Mouse (Mus musculus): ENCODE results near the gene Dnase1l1.

Gene Dnase1l1

DNA sequence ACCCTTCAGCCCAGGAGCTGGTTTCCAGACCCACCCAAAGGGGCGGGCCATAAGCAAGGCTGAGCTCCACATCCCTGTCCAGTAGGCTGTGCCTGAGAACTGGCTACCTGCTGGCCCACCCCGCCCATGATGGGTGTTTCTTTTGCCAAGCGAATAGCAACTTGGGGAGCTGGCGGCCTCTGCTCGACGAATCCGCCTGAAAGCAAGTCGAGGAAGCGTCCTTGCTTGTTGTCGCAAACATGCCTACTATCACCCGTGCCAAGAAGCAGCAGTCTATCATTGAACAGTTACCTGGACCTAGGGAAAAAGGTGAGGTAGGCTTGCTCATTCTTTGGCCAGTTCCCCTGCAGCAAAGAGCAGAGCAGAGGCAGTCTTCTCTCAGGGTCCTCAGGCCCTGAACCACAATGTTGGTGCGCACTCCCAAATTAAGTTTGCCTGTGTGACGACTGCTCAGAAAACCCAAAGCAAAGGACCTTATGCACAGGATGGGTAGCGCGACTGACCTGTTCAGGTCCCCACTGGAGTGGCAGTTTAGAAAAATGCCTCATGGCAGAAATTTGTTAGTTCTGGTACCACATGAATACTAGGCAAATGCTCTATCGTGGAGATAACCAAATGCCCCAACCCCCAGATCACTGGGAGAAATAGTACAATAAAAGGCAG is at the start of gene Dnase1l1, which contains the start of gene Taz:
Dnase1l1 (minus strand) TSS at position 606 of the 663 bp plus-strand sequence.
Taz (plus strand) TSS at position 181 of the 663 bp plus-strand sequence.
- peak; percentile 68 for DNase-seq (ENCODE audit: low read depth, low spot score)

DNA sequence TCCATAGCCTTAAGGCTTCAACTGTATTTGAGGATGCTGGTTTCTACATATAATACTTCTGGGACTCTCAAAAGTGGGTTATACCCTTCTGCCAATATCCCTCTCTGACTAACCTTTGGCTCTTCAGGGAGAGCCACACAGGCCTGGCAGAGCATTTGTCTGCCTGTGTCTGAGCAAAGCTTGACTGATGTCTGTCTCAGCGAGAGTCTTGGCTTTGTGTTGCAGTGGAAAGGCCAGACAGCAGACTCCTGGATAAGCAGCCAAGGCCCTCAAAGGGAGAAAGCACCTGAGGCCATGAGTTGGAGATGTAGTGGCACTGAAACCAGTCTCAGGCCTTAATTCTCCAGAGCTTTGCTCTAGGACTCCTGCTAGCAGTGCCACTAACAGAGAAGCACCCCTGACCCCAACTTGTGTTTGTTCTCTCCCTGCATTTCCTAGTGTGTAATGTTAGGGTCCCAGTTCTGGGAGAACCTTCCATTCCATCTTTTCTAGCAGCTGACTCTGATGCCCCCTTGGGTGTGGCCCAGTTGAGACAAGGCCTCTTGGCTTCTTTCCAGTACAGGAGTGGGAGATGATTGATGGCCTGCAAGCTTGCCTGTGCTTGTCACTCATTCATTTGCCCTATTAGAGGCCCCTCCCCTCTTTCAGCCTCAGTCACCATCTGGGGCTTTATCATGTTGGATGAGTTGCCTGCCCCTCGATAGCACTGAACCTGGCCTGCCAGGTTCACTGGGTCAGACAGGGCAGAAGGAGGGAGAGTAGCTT is 48.2 kb upstream of the Dnase1l1 start:
- no peak for DNase-seq (ENCODE audit: low read depth, low spot score)

DNA sequence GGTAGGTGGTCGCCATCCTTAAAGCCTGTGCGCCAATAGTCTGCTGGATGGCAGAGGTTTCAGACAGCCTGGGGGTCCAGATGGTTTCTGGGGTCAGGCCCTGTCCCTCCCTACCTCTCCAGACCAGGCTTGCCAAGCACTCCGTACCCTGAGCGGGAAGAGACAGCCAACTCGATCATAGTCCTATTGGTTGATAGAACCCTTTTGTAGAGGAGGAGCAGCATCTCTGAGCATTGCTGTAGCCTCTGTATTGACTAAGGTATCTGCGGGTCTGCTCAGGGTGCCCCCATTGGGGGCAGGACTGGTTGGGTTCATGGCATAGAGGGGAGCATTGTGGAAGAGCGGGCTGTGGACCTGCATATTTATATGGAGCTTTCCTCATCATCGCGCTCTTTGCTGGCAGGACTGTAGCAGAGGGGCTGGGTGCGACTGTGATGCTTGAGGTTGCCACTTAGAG is 47.1 kb upstream of the Dnase1l1 start:
- peak; percentile 8 for DNase-seq (ENCODE audit: low read depth, low spot score)

DNA sequence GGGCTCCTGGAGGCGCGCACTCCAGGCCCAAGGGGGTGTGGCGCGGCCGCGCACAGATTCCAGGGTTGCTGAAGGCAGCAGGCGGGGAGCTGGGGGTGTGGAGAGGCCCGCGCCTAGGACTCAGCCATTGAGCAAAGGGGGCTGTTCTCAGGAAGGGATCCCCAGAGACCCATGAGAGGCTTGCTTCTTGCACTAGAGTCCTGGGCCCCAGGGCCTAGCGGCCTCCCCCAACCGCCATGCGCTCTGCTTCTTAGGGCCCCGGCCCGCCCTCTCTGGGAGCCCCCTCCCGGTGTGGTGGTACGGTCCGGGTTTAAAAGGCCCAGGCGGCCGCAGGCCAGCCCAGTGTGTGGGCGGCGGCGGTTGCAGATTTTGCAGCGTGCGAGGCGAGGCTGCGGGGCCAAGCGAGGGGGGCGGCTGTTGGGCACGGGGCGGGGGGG is 46.6 kb upstream of the Dnase1l1 start, which contains the start of gene Plxna3:
Plxna3 (plus strand) TSS at position 342 of the 437 bp plus-strand sequence.
- peak; percentile 71 for DNase-seq (ENCODE audit: low read depth, low spot score)

DNA sequence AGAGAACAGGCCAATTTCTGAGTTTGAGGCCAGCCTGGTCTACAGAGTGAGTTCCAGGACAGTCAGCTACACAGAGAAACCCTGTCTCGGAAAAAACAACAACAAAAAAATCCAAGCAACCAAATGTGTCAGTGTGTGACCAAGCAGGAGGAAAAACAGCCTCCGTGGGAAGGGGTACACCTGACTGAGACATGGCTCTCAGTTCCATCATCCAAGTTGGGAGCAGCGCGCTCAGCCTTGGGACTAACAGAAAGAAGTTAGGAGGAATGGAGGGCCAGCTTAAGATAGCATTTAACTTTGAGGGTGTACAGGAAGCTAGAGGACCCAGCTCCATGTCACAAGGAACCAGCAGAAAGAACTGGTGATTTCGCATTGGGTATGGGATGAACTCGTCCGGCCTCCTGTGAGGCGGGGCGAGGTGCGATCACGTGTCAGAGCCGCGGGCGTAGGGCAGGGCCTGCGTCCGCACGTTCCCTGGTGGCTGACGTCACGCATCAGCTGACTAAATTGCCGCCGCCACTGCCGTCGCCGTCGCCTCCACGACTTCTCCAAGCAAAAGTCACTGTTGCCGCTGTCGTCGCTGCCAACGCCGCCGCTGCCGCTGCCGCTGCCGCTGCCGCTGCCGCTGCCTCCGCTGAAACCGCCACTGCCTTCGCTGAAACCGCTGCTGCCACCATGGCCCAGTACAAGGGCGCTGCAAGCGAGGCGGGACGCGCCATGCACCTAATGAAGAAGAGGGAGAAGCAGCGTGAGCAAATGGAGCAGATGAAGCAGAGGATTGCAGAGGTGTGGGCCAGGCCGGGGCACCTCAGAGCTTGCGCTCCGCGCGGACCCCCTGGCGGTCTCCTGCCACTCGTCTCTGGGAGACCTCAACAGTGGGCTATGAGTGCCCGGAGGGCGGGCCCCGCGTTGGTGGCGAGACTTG is 30.7 kb upstream of the Dnase1l1 start, which contains the start of gene Fam50a:
Fam50a (plus strand) TSS at position 494 of the 925 bp plus-strand sequence.
- DNase-seq (ENCODE audit: low read depth, low spot score) = peak; percentile 94

DNA sequence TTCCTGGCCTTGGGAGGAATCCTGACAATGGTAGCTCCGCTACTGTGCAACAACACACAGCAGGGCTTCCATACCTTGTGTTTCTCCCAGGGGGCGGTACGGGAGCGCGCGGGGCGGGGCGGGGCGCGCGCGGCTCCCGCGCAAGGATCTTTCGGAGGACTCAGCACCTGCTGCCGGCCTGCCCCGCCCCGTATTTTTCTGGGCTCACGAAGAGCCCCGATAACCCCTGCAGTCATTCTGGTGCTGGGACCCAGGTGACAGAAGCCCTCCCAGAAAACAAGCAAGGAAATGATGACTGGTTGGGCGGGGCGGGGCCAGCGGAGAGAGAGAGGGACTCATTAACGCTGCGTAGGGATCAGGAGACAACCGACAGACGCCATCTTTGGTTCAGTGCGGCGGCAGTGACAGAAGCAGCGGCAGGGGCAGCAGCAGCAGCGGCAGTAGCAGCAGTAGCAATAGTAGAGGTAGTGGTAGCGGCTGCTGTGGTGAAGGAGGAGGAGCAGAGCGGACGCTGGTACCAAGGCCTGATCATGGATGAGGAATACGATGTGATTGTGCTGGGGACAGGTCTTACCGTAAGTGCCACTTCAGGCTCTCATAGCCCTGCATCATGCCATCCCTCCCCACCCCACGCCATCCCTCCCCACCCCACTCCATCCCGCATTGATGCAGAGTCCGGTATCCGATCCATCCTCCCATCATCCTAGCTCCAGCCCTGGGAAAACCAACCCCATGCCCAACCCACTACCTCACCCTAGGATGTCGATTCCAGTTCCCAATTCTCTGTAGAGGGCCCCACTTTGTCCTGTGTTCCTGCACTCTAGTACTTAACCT is 22.9 kb upstream of the Dnase1l1 start, which contains the start of gene Gdi1:
Gdi1 (plus strand) TSS at position 132 of the 834 bp plus-strand sequence.
- DNase-seq (ENCODE audit: low read depth, low spot score) = peak; percentile 89

DNA sequence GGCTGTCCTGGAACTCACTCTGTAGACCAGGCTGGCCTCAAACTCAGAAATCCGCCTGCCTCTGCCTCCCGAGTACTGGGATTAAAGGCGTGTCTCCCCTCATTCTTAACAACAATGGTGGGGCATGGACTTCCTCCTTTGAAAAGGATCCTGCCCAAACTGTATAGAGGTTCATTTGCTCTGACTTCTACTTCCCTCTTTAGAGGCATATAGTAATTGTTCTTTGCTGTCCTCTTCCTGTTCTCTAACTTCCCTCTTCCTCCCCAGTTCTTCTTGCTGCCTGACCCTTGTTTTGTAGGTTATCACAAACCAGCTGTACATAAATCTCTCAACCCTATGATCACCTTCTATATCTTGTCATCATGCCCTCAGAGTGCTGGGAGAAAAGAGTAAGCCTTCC is 17.6 kb upstream of the Dnase1l1 start:
- DNase-seq (ENCODE audit: low read depth, low spot score) = no peak

DNA sequence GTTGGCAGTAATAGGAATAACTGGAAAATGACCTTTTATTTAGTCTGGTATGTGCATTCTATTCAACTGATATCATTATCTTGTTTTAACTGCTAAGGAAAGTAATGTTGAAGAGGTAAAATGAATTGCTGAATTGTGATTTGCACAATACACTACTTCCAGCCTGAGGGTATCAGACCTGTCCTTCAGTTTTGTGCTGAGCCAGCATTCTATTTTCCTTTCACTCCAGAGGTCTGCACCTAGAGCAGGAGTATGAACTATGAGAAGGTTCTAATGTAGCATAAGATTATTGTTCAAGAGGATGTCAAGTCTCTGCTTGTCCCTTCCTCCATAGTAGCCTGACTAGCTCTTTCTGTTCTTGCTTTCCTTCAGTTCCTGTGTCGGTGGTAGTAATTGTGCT is 16.2 kb upstream of the Dnase1l1 start:
- DNase-seq (ENCODE audit: low read depth, low spot score) = no peak

DNA sequence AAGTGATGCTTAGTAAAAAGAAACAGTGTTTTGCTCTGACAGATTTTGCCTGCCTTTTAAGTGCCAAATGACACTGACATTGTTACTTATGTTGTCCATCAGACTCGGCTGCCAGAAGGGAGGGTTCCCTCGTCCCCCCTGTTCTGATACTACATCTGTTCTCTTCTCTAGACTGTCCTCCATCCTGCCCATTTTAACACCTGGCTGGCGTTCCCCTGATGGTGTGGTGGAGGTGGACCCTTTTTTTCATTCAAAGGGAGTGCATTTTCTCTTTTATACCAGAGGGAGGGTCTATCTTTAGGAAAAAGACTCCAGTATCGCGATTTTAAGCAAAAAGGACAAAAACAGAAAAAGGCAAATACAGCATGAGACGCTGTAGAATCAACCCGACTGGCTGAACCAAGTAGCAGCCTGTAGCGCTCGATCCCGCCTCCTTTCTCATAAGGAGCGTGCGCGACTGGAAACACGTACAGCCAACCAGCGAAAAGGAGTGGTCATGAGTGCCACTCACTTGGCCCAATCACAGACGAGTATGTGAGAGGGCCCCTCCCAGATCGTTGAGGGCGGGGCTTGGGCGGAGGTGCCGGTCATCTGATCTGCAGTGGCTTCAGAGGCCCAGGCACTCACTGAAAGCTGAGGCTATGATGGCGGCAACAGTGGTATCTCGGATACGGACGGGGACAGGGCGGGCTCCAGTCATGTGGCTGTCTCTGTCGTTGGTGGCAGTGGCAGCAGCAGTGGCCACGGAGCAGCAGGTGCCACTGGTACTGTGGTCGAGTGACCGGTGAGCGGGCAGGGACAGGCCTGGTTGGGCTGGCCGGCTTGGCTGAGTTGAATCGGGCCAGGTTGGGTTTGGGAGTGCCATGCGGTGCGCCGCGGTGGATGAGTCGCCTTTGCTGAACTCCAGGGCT is 14.7 kb upstream of the Dnase1l1 start, which contains the start of gene Atp6ap1:
Atp6ap1 (plus strand) TSS at position 560 of the 911 bp plus-strand sequence.
- peak; percentile 94 for DNase-seq (ENCODE audit: low read depth, low spot score)

DNA sequence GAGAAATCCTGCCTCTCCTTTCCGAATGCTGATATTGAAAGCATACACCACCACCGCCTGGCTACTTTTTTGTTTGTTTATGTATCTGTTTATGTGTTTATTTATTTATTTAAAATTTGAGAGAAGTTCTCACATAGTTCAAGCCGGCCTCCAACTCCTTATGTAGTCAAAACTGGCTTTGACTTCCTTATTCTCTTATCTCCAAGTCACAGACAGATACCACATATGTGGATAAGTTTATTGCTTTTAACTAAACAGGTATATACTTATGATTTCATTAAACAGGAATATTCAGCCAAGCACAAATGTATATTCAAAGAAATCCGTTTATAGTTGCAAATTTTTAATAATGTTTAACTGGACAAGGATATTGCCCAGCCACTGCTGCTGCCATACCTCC is 11.3 kb upstream of the Dnase1l1 start:
- no peak for DNase-seq (ENCODE audit: low read depth, low spot score)

DNA sequence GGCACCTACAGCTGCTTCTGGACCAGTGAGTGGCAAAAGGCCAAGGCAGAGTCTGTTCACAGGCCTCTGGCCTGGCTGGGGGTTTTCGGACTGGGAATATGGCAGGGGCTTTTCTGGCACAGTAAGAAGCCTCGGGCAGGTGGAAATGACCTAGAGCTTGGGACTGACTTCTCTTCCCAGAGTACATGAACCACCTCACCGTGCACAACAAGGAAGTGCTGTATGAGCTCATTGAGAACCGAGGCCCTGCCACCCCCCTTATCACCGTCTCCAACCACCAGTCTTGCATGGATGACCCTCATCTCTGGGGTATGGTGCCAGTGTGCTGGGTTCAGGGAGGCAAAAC is 928 bp upstream of the Dnase1l1 start:
- DNase-seq (ENCODE audit: low read depth, low spot score) = peak; percentile 13

DNA sequence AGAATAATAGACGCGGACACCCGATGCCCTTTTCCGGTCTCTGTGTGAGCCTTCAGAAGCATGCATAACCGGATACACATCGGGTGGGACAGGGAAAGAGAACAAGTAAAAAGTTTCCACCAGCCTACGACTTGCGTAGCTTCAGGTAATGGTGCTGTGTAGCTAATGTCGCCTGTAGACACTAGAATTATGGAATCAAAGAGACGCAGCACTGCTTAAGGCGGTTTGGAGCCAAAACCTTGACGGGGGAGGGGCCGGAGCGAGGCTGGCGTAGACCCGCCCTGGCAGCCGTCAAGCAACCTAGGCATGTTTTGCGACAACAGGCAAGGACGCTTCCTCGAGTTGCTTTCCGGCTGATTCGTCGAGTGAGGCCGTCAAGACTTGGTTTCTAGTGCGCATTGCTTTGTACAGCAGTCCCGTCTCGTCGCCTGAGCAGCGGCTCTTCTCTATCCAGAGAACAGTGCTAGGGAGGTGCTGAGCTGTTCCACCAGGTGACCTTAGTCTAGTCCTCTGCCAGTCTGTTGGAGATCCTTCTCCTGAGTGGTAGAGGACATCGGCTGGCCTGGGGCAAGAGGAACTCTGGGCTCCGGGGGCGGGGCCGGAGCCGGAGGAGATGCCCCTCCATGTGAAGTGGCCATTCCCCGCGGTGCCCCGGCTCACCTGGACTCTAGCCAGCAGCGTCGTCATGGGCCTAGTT is 406 bp upstream of the Dnase1l1 start:
- DNase-seq (ENCODE audit: low read depth, low spot score) = peak; percentile 92

DNA sequence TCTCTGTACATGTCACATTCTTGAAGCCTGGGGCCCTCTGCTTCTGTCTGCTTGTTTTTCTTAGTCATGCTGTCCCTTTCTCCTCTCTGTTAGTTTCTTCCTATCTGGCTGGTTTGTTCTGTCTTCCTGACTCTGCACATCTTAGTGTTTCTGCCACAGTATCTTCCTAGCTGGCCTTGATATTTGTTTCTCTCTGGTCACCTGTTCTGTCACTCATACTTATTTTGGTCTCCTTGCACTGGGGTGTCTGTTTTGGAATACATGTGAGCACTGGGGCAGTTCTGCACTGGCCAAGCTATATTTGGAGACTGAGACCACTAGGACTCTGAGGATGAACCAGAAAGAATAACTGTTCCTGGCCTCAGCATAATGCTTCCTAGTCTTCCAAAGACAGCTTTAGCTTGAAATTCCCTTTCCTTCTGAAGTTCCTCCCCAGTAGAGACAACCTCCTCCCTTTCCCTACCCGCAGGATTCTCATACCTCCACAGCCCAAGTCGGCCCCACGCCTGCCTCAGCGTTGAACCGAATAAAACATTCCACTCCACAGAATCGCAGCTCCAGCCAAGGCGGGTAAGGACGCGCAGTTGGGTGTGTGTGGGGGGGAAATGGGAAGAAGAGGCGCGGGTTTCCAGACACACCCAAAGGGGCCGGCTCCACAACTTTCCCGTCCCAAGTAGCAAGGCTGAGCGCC is 951 bp downstream of the Dnase1l1 start:
- no peak for DNase-seq (ENCODE audit: low read depth, low spot score)

DNA sequence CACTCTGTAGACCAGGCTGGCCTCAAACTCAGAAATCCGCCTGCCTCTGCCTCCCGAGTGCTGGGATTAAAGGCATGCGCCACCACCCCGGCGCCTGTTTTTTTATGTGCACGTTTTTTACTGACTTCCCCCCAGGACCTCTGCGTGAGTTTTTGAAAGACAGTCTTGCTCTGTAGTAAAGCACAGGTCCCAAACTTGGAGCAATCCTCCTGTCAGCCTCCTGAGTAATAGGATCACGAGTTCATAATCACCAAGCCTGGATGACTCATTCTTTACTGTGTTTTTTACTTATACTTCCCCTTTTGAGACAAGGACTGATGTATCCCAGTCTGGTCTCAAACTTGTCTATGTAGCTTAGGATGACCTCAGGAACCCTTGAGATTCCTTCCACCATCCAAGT is 4.2 kb downstream of the Dnase1l1 start:
- no peak for DNase-seq (ENCODE audit: low read depth, low spot score)

DNA sequence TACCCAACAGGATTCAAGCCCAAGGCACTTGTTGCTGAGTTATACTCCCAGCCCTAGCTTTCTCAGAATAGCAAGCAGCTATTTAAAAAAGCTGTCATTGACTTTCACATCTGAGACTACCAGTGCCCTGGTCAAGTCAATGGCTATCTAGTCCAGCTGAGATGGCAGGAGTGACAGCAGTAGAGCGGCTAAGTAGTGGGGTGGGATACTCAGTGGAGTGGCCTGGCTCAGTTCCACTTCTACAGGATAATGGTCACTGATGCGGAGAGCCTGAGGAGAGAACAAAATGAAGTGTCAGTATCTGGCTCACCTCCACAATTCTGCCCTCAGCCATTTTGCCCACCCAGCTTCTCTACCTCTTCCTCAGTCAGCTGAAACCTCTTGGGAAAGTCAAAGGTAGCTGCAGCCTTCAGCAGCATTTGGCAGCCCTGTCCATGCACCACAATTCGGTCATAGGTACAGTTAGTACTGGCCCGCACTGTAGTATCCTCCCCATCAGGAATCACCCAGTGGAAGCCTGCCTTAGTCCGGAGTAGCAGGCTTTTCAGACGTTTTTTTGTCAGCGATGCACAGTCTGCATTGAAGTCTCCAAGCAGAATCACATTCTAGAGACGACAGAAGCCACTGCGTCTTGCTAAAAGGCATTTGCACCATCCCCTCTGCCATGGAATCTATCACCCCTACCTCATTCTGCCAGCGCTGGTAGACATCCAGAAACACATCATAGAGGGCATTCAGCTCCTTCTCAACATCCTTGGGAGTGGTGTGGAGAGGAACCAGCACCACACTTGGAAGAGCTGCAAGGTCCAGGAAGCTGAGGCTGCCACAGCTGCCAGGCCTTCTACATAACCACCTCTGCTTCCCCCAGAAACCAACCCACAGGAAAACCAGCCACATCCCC is 8.5 kb downstream of the Dnase1l1 start:
- no peak for DNase-seq (ENCODE audit: low read depth, low spot score)

DNA sequence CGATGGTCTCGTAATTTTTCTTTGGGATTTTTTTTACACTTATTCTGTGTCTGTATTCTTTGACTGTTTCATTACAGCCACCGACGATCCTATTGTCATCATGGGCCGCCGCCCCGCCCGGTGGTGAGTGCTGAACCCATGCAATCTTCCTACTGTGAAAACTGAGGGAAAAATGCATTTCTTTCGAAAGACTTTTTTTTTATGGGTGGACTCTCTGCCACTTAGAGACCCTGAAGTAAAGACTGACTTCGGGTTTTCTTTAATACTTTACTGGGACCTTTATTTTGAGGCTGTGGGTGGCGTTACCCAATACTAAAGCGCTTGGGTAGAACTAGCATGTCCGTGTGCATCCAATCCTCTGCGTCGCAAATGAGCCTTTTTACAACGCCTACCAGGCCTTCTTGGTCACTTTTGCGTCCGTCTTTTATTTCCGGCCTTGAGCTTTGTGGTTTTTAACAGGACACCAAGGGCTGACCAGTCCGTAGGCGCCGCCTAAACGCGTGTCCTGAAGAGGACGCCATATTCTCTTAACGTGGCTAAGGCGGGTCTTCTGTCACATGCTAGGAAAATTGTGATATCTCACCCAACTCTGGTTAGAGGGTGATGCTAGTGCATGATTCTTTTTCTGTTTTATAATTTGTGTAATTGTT is 11.1 kb downstream of the Dnase1l1 start:
- peak; percentile 51 for DNase-seq (ENCODE audit: low read depth, low spot score)
